Mouse (Mus musculus): Measurements from ENCODE around the gene Gm39566.

DNA sequence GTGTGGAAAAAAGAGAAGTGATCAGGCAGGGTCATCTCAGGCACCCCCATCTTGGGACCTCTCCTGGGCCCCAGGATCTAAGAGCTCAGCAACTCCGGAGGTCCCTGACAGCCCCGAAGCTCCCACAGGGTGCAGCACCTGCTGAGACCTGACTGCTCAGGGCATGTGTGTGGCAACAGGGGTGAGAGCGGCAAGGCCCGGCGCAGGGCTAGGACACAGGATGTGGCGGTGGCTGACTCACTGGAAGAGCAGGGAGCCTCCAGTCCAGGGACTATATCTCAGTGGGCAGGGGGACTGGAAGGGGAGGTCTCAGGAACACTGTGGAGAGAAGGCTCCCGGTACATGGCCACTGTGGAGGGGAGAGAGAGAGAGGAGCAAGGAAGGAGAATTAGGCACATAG lies 17.2 kb downstream of the Gm39566 start:
- TF ChIP-seq CTCF (IDR thresholded peaks at IDR 0.05 in 2 of 3, conservative IDR thresholded peaks at IDR 0.05 in 1 of 3; ENCODE audit: control insufficient read depth in 1 of 3, insufficient read depth in 1 of 3, low read depth in 2 of 3, low read length in 3 of 3, poor library complexity in 1 of 3, severe bottlenecking in 1 of 3): no peak
- TF ChIP-seq EP300 (IDR thresholded peaks at IDR 0.05; ENCODE audit: low read depth in 1 of 2, low read length in 2 of 2): no peak
- no peak for TF ChIP-seq MAFK (IDR thresholded peaks at IDR 0.05; ENCODE audit: borderline replicate concordance, low read depth, low read length)
- no peak for TF ChIP-seq POLR2A (IDR thresholded peaks at IDR 0.05; ENCODE audit: control insufficient read depth in 1 of 2, insufficient read depth in 1 of 2, low read depth in 1 of 2, low read length in 2 of 2, poor library complexity in 1 of 2)
- TF ChIP-seq NRF1 (IDR thresholded peaks at IDR 0.05; ENCODE audit: insufficient read depth, low read depth, low read length, poor library complexity, severe bottlenecking): no peak
- TF ChIP-seq ZNF384 (IDR thresholded peaks at IDR 0.05; ENCODE audit: low read depth, low read length): no peak
- TF ChIP-seq ZC3H11A (IDR thresholded peaks at IDR 0.05; ENCODE audit: low read depth, low read length): no peak
- no peak for TF ChIP-seq TAL1 (IDR thresholded peaks at IDR 0.05; ENCODE audit: low read length)
- no peak for TF ChIP-seq MXI1 (IDR thresholded peaks at IDR 0.05; ENCODE audit: low read depth, low read length)

All from MEL (cell line).